Mouse (Mus musculus) C2C12 (cell line): ENCODE measurements around the gene Mup6. TPM values are rescaled to one million over a fixed set of nuclear protein-coding genes. Genes with fewer than 3 reads are reported as not detected.

Experiments
- H3K27me3 ChIP-seq: one replicate; pipeline ENCODE4 v1.6.1; 2011; ENCODE audit not compliant: control insufficient read depth, insufficient read depth, insufficient read length
- H3K36me3 ChIP-seq: one replicate; pipeline ENCODE4 v1.6.1; 2011; ENCODE audit not compliant: control insufficient read depth, insufficient read depth
- H3K4me3 ChIP-seq: one replicate; pipeline ENCODE4 v1.5.1; 2011; ENCODE audit warnings: mild to moderate bottlenecking, control low read depth; ENCODE audit not compliant: poor library complexity, insufficient read depth, severe bottlenecking
- H3K79me2 ChIP-seq: one replicate; pipeline ENCODE4 v1.6.1; 2011; ENCODE audit not compliant: control insufficient read depth, insufficient read depth
- H3K79me3 ChIP-seq: one replicate; pipeline ENCODE4 v1.6.1; 2011; ENCODE audit warnings: low read depth, control low read depth
- H3ac ChIP-seq: one replicate; pipeline ENCODE3; 2011; ENCODE audit warnings: low read depth; ENCODE audit not compliant: control insufficient read depth, insufficient read length
- CEBPB ChIP-seq: IDR thresholded peaks from one replicate; pipeline ENCODE4 v1.6.1; 2011; ENCODE audit warnings: low read depth, mild to moderate bottlenecking, control low read depth, moderate library complexity
- CTCF ChIP-seq: IDR thresholded peaks from one replicate; pipeline ENCODE4 v1.5.1; 2011; ENCODE audit not compliant: control insufficient read depth, insufficient read depth, insufficient read length
- FOSL1 ChIP-seq: IDR thresholded peaks from one replicate; pipeline ENCODE4 v1.8.0; 2011; ENCODE audit warnings: mild to moderate bottlenecking, low read length; ENCODE audit not compliant: poor library complexity, insufficient read depth, severe bottlenecking
- MAX ChIP-seq: IDR thresholded peaks from one replicate; pipeline ENCODE4 v1.6.1; 2011; ENCODE audit warnings: mild to moderate bottlenecking, control low read depth
- MYOD1 ChIP-seq: IDR thresholded peaks from one replicate; pipeline ENCODE4 v1.6.1; 2011; ENCODE audit warnings: low read depth; ENCODE audit not compliant: control insufficient read depth, insufficient read length
- MYOG ChIP-seq: IDR thresholded peaks from one replicate; pipeline ENCODE4 v1.6.1; 2011; ENCODE audit not compliant: control insufficient read depth, insufficient read length; ENCODE audit errors: extremely low read depth
- USF1 ChIP-seq: IDR thresholded peaks from one replicate; pipeline ENCODE4 v1.6.1; 2011; ENCODE audit warnings: low read depth, mild to moderate bottlenecking, control low read depth, moderate library complexity
- long read RNA-seq, 2 experiments: library from polyadenylated mRNA; unstranded; transcript quantifications; one replicate each; pipeline ENCODE4 v2.0.0; 2019 to 2020
- polyA plus RNA-seq: library from polyadenylated mRNA; unstranded; fragments of >200 nt; fragmentation: generic; extraction: Trizol; gene quantifications from one replicate; pipeline ENCODE4 v1.2.1, GENCODE M21; 2012; ENCODE audit warnings: missing spikeins

Gene Mup6
- not detected for polyA plus RNA-seq
- long read RNA-seq, experiment 1 = 0 reads
- long read RNA-seq, experiment 2 = 0 reads

DNA sequence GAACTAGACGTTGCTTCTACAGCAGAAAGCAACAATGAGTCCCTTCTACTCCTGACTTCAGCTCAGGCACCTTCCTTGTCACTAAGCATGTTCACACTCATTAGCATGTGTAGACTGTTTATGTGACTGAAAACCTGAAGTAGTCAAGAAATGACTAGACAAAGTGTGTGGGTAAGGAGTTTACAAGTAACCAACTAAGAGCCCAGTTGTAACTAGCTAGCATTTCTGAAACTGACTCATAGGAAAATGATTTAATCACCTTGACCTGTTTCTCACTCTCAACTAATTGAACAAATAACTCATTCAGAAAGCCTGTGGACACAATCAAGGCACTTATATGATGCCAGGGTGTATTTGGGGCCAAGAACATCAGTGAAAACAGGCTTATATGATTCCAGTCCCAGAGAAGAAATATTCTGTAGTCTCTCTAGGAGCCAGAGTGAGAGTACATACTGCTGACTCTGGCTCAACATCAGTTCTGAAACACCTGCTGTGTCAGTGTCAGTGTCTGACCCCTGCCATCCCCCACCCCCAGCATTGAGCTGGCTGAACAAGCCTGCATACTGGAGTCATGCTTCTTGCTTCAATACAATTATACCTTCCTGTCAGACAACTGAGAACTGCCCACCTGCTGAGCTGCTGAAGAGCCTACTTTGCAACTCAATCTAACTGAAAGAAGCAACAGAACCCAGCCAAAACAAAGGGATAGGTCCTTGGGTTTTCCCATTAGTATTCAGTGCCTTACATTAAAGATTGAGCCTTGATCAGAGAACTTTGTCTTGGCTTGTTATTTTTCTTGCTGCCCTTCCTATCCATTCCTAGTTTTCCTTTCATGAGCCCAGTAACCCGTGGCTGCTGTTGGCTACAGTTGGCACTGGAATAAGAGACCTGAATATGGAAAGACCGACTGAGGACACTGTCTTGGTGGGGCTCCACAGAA, at the start of gene Mup6:
Gene Mup6, plus strand, starts transcription at position 890 of the 940 bp plus-strand sequence.
- H3K79me3 ChIP-seq = no peaks in the 10 kb centered on the region
- H3ac ChIP-seq = no peak within 1 kb of the TSS
- H3K27me3 ChIP-seq = no peaks in the 10 kb centered on the region
- no peaks in the 10 kb centered on the region for H3K79me2 ChIP-seq
- no peaks in the 10 kb centered on the region for H3K36me3 ChIP-seq
- no peak within 1 kb of the TSS for H3K4me3 ChIP-seq
- TF ChIP-seq CEBPB = no peak
- TF ChIP-seq MYOG = no peak
- TF ChIP-seq CTCF = no peak
- no peak for TF ChIP-seq MAX
- no peak for TF ChIP-seq MYOD1
- no peak for TF ChIP-seq USF1
- TF ChIP-seq FOSL1 = no peak

GRCm38 (mm10) chr4:59914608-59915403, 49.3 kb upstream of the Mup6 start, which contains the start of gene Slc46a2:
Slc46a2 (minus strand) TSS chr4:59915056.
- TF ChIP-seq USF1 (no peak), CTCF (no peak), CEBPB (no peak), MYOD1 (no peak), MYOG (no peak), FOSL1 (no peak)
- Histone ChIP-seq H3K27me3 (no peaks in the 10 kb centered on the region), H3K79me3 (no peaks in the 10 kb centered on the region), H3K4me3 (no peak within 1 kb of the TSS), H3K36me3 (no peaks in the 10 kb centered on the region), H3ac (no peak within 1 kb of the TSS), H3K79me2 (no peaks in the 10 kb centered on the region)

GRCm38 (mm10) chr4:59917966-59918365, 46.1 kb upstream of the Mup6 start:
- Histone ChIP-seq H3K79me2 (no peaks in the 10 kb centered on the region), H3ac (no peak overlapping the region), H3K79me3 (no peaks in the 10 kb centered on the region), H3K4me3 (no peak overlapping the region), H3K36me3 (no peaks in the 10 kb centered on the region), H3K27me3 (no peaks in the 10 kb centered on the region)
- no peak for TF ChIP-seq MYOD1
- no peak for TF ChIP-seq MAX
- TF ChIP-seq FOSL1 = no peak
- no peak for TF ChIP-seq USF1
- no peak for TF ChIP-seq MYOG
- no peak for TF ChIP-seq CEBPB
- TF ChIP-seq CTCF = no peak

GRCm38 (mm10) chr4:59925082-59925481, 39.0 kb upstream of the Mup6 start:
- H3K79me2 ChIP-seq = no peaks in the 10 kb centered on the region
- no peaks in the 10 kb centered on the region for H3K36me3 ChIP-seq
- H3K79me3 ChIP-seq = no peaks in the 10 kb centered on the region
- no peak overlapping the region for H3ac ChIP-seq
- H3K4me3 ChIP-seq = no peak overlapping the region
- peaks cover 7% of the 10 kb centered on the region for H3K27me3 ChIP-seq
- no peak for TF ChIP-seq CTCF
- TF ChIP-seq CEBPB = no peak
- no peak for TF ChIP-seq MYOD1
- TF ChIP-seq FOSL1 = no peak
- TF ChIP-seq USF1 = no peak
- TF ChIP-seq MAX = no peak
- TF ChIP-seq MYOG = no peak

DNA sequence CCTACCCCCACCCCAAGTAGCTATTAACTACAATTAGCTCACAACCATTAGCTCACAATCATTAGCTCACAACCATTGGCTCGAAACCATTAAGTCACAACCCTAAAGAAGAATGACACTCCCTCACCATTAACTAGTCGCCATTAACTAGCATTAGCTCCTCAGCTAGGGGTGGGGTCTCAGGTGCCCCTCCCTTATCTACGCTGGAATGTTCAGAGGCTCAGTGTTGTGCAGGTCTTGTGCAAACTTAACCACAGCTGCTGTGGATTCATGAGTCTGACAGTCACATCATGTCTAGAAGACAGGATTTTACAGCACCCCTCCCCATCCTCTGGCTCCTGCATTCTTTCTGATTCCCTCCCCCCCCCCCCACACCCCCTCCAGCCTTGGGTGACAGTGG, 36.4 kb upstream of the Mup6 start:
- no peaks in the 10 kb centered on the region for H3K79me2 ChIP-seq
- H3K4me3 ChIP-seq = no peak overlapping the region
- no peaks in the 10 kb centered on the region for H3K79me3 ChIP-seq
- no peaks in the 10 kb centered on the region for H3K36me3 ChIP-seq
- no peak overlapping the region for H3ac ChIP-seq
- TF ChIP-seq CTCF = no peak
- TF ChIP-seq MYOG = no peak
- no peak for TF ChIP-seq MAX
- no peak for TF ChIP-seq MYOD1
- TF ChIP-seq CEBPB = no peak
- no peak for TF ChIP-seq FOSL1
- TF ChIP-seq USF1 = no peak
- peaks cover 7% of the 10 kb centered on the region for H3K27me3 ChIP-seq
